8 mouse cellular contexts compared by ENCODE assay signal in genomic region chr17:53568118-53568517, GRCm38 (mm10). TPM values are rescaled to one million over a fixed set of nuclear protein-coding genes. Genes with fewer than 3 reads are reported as not detected.
DNase-seq lines count a peak whose midpoint lies in the region; ATAC-seq lines count a peak whose summit lies in the region.

No protein-coding gene starts in this region.

- WGBS in hindbrain, embryonic 13.5 days: under 1% methylated on average over 15 of the region's 15 CpGs

- no peaks in the 10 kb centered on the region for H3K9me3 ChIP-seq in hindbrain, embryonic 13.5 days

- ATAC-seq in hindbrain, embryonic 13.5 days (ENCODE audit: low FRiP score): peak; percentile 90
- ATAC-seq in megakaryocyte progenitor cell, adult 5-6 weeks (replicated peaks; ENCODE audit: poor library complexity): peak; percentile 57

- H3K4me3 ChIP-seq in hindbrain, embryonic 13.5 days: peak overlapping the region; percentile 87

- H3K4me1 ChIP-seq in hindbrain, embryonic 13.5 days (replicated peaks): peaks cover 34% of the 10 kb centered on the region

- peak overlapping the region; percentile 78 for H3K4me2 ChIP-seq in hindbrain, embryonic 13.5 days

- peak overlapping the region; percentile 98 for H3K27ac ChIP-seq in hindbrain, embryonic 13.5 days

- peak; percentile 88 for DNase-seq in R1 (ENCODE audit: low read depth, low spot score)
- peak; percentile 89 to 92 for DNase-seq in cerebellum, postnatal 10 days
- peak; percentile 25 to 44 for DNase-seq in frontal cortex, postnatal 14 days (ENCODE audit: low spot score in 2 of 2)
- peak; percentile 51 to 55 for DNase-seq in left cerebral cortex, adult 8-10 months (ENCODE audit: low spot score in 2 of 2)
- DNase-seq in right cerebral cortex, postnatal 14 days: peak; percentile 46
- peak; percentile 67 for DNase-seq in urinary bladder, postnatal 25 days (ENCODE audit: low spot score)

- H3K36me3 ChIP-seq in hindbrain, embryonic 13.5 days: no peaks in the 10 kb centered on the region

- H3K9ac ChIP-seq in hindbrain, embryonic 13.5 days: peak overlapping the region; percentile 95

- no peaks in the 10 kb centered on the region for H3K27me3 ChIP-seq in hindbrain, embryonic 13.5 days

RNA-seq across cellular contexts. Expression of gene Kat2b, which starts 1.5 kb away (rescaled TPM):
- polyA plus RNA-seq in hindbrain, embryonic 13.5 days (2015; fragmentation: Nextera tagmentation; extraction: Ambion mirVana): 8.5 and 8.9 TPM in 2 replicates
- 10 to 100 TPM; 16.8 to 35.3 (median 24.3) TPM for total RNA-seq in left cerebral cortex, adult 8-10 months (2022)
- 19.8 and 20.1 TPM in 2 replicates for total RNA-seq in megakaryocyte progenitor cell, adult 5-6 weeks (2015)
- total RNA-seq in megakaryocyte progenitor cell, adult 5-6 weeks (2017): 23.6 and 37.0 TPM in 2 replicates

RNA-seq across cellular contexts. Expression of gene Pp2d1, which starts 28.9 kb away (rescaled TPM):
- 0.39 and 0.43 TPM in 2 replicates for polyA plus RNA-seq in hindbrain, embryonic 13.5 days (2015; fragmentation: Nextera tagmentation; extraction: Ambion mirVana)
- total RNA-seq in left cerebral cortex, adult 8-10 months (2022): under 1 TPM in 1 of 4 experiments, not detected in 3; 0.15 TPM
- total RNA-seq in megakaryocyte progenitor cell, adult 5-6 weeks (2015): not detected in 2 replicates
- 0.04 TPM in 1 of 2 replicates, not detected in the other for total RNA-seq in megakaryocyte progenitor cell, adult 5-6 weeks (2017)

Comparison
In these comparisons a context has a peak if more than half of its experiments do, and no peak if none do; other contexts are left out.
1. Peak in every context shown above with its lines: DNase-seq, ATAC-seq, H3K4me3 ChIP-seq and H3K27ac ChIP-seq.
2. DNase-seq: peak in every context shown above with its lines; median percentile 90 in cerebellum, postnatal 10 days; 88 in R1; 67 in urinary bladder, postnatal 25 days; 53 in left cerebral cortex, adult 8-10 months; 46 in right cerebral cortex, postnatal 14 days; 34 in frontal cortex, postnatal 14 days.